Mouse (Mus musculus) urinary bladder, adult 18-20 months (tissue): ENCODE data around the gene Prkch.
"Not testable (repeated sequence)": the region's sequence is repeated elsewhere in the genome, so short reads cannot be mapped to it uniquely, and the experiment has no call there.

Experiments used
- DNase-seq, 2 experiments: peaks; one replicate each; pipeline ENCODE4 v3.0.0; 2022; ENCODE audit warnings: low spot score in 2 of 2, mixed read lengths in 2 of 2

Prkch gene

DNA sequence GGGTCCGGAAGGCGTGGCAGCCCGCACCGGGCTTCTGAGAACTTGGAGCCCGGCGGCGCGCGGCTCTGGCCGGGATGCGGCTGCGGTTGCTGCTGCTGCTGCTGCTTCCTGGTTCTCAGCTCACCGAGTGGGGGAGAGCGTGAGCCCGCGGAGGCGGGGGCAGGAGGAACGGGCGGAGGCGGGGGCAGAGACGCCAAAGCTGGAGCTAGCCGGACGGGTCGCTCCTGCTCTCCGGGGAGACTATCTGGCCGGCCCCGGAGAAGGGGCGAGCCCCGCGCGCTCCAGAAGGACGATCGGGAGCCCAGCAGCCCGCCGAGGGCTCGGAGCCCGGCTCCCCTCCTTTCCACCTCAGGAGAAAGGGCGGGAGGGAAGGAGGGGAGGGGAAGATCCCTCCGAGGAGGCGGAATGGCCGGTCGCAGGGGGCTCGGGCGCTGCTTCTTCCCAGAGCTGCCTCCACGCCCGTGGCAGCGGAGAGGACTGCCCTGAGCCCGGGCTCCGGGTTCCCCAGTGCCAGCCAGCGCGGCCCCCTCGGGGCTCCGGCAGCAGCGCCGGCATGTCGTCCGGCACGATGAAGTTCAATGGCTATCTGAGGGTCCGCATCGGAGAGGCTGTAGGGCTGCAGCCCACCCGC, at the start of gene Prkch:
Gene Prkch, plus strand, starts transcription at position 187 of the 631 bp plus-strand sequence.
- DNase-seq, result peak; percentile 80 to 82

DNA sequence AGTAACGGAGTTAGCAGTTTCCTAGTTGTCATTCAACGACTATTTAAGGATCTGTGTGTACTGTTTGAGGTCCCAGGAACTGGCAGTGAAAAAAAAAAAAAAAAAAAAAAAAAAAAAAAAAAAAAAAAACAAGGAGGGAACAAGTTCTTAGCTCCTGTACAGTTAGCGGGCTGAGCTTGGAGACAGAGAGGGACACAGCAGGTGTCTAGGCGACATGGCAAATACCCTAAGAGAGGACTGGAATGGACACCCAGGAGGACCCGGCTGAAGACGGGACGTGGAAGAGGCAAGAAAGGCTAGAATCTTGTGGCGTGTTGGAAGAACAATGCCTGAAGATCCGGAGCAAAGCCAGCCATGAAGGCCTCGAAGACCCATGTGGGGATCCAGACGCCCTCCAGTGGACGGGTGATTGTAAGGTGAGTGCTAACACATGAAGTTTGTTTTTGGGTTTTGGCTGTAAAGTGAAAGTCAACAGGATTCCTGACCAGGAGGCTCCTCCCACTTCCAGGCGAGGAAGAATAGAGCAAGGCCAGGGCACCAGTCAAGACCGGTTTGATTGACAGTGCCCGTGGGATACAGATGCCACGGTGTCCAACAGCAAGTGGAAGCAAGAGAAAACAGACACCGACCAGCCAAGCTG, 47.0 kb upstream of the Prkch start:
- peak; percentile 24 to 32 for DNase-seq

DNA sequence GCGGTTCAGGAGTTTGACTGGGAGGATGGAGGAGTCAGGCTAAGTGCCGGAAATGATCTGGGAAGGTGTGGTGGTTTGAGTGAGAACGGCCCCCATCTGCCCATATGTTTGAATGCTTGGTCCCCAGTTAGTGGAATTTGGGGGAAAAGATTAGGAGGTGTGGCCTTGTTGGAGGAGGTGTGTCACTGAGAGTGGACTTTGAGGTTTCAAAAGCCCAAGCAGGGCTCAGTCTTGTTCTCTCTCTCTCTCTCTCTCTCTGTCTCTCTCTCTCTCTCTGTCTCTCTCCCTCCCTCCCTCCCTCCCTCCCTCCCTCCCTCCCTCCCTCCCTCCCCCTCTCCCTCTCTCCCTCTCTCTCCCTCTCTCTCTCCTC, 46.5 kb upstream of the Prkch start:
- not testable (repeated sequence) for DNase-seq

DNA sequence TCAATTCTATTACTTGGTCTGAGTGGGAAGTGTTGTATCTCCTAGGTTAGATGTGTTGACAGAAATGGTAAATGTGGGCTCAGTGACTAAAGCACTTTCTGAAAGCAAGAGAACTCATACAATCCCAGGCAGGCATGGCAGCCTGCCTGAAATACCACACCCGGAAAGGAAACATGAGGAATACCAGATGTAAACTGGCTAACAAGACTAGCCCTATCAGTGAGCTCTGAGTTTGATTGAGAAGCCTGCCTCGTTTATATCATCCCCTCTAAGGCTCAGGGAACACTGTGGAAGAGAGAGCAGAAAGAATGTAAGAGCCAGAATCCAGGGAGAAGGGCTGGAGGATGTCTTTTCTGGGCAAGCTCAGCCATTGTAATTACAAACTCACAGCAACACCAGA, 45.4 kb upstream of the Prkch start:
- DNase-seq, result no peak

DNA sequence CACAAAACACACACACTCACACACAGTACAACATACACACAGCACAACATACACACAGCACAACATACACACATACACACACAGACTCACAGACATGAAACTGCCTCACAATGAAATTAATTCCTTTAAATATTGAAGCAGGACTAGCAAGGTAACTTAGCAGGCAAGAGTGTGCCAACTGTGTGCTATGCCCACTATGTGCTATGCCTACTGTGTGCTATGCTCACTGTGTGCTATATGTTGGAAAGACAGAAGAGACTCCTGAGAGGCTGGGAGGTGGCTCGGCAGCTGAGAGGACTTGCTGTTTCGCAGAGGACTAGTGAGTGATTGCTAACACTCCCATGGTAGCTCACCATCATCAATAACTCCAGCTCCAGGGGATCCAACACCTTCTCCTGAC, 44.2 kb upstream of the Prkch start:
- no peak for DNase-seq

DNA sequence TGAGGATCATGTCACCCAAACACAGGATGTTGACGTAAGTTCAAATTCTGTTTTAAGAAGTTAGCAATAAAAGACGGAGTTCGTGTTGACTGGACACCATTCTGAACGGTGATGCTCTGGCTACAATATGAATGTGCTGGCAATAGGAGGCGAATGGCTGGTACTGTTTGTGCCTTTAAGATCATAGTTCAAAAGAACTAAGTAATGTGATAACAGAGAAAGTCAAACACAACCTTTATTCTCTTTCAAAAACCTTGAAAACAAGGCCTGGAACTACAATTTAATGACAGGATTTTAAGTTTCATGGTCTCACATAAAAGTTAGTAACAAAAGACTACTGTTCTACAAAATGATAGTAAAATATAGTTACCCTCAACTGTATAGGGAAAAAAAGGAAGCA, 41.4 kb upstream of the Prkch start:
- no peak for DNase-seq

DNA sequence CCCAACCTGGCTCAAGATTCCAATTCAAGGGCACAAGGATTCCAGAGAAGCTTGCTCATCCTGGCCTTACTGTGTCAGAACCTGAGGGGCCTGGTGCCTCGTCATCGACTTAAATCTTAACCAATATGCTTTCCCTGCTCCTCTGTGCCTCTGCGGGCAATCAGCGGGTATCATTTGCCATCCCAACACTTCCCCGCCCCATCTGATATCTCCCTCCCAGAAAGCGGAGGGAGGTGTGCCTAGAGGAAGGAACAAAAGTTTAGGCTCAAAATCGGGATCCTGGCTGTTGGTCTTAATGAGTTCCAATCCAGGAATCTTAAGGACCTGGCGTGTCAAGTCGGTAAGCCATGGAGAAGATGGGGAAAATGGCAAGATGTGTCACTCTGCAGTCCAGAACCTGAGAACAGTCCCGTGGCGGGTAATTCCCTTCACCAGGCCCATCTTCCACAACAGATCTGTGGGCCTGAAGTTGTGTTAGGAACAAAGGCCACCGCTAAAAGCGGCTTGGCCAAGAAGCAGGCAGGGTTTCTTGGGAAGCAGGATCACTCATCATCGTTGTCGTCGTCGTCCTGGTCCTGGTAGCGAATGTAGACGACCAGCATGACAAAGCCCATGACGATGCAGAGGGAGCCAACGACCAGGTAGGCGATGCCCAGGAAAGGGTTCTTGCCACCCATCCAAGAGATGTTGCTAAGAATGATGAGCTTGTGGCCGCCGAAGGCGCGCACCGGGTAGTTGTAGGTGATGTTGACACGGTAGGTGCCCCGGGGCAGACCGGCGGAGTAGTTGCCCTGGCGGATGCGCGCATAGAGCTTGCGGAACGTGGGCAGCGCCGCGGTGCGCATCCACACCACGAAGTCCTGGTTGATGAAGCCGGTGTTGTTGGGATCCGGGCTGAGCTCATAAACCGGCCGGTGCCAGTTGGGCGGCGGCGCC, 39.6 kb upstream of the Prkch start:
- DNase-seq, result no peak

DNA sequence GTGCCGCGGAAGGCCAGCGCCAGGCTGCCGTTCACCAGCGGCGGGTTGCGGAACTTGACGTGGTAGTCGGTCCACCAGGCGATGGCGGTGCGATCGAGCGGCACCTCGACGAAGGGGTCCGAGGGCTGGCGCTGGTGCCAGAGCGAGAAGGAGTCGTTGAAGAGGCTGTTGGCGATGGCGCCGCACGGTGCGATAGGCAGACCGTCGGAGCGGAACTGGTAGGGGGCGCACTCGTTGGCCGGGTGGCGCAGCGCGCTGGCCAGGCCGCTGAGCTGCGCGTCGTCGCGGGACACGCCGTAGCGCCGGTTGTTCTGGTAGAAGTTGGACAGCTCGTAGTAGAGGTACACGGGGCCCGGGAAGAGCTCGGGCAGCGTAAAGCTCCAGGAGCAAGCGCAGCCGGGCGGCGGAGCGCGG, 38.9 kb upstream of the Prkch start:
- peak; percentile 48 to 73 for DNase-seq

DNA sequence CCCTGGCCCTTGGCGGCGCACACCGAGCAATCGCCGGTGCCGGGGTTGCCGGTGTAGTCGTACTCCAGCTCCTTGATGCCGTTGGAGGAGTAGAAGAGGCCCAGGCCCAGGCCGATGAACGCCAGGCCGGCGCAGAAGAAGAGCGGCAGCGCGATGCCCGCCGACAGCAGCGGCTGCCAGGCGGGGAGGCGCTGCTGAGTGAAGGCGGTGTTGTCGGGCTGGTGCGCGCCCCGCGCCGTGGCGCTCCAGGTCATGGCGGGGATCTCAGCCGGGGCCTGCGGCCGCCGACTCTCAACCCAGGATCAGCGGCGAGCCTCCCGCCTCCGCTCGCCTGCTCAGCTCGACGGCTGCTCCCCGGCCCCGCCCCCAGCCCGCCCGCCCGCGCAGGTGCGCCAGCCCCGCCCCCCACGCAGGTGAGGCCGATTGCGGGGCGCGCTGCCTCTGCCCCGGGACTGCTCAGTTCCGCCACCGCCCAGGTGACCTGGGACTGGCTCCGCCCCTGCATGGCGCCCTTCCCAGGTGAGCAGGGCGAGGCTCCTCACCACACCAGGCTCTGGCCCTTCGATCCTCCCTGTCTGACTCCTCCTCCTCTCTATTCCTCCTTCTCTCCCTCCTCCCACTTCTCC, 38.4 kb upstream of the Prkch start, which contains the start of gene Tmem30b:
Gene Tmem30b, minus strand, starts transcription at position 307 of the 626 bp plus-strand sequence.
- DNase-seq, result peak; percentile 62 to 77

DNA sequence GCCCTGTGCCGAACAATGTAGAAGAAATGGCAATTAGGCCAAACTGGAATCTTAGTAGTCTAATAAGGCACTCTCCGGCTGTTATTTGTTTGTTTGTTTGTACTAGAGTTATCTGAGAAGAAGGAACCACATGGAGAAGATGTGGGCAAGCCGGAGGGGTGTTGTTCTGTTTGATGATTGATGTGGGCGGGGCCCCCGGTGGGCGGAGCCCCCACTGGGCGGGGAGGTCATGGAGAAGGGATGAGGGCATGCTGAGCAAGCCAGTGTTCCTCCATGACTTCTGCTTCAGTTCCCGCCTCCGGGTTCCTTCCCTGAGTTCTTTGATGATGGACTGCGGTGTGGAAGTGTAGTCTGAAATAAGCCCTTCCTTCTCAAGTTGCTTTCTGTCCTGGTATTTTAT, 37.0 kb upstream of the Prkch start:
- DNase-seq, result no peak

DNA sequence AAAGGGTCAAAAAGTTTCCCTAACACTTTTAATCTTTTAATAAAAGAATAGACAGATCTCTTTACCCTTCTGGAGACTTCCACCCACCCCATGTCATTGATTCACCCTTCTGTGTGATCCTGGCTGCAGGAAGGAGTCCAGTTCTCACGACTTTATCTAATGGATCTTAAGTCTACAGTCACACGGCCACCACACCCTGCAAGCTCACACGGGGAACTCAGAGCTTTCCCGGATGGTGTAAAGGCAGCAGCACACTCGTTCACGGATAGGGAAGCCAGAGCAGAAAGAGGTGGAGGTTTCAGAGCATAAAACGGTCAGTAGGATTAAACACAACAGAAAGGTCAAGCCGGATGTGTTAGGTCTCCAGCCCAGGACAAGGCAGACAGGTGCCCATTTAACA, 36.3 kb upstream of the Prkch start:
- DNase-seq, result peak in 1 of 2 experiments; percentile 30

DNA sequence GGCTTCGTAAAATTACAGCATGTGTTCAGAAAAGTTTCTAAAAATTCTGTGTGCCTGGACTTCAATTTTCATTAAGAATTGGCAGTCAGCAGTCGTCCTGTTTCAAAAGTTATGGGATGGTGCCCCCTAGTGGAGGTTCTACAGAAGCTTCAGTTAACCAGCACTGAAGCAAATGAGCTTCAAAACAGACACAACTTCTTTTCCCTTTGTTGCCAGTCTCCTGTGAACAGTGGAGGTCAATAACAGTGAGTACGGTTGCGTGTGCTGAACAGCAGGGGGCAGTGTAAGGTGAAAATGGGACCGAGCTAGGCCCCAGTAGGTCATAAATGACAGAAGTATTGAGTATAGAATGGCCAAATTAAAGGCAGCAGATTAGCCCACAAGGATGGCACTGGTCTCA, 30.4 kb upstream of the Prkch start:
- DNase-seq, result peak in 1 of 2 experiments; percentile 61

DNA sequence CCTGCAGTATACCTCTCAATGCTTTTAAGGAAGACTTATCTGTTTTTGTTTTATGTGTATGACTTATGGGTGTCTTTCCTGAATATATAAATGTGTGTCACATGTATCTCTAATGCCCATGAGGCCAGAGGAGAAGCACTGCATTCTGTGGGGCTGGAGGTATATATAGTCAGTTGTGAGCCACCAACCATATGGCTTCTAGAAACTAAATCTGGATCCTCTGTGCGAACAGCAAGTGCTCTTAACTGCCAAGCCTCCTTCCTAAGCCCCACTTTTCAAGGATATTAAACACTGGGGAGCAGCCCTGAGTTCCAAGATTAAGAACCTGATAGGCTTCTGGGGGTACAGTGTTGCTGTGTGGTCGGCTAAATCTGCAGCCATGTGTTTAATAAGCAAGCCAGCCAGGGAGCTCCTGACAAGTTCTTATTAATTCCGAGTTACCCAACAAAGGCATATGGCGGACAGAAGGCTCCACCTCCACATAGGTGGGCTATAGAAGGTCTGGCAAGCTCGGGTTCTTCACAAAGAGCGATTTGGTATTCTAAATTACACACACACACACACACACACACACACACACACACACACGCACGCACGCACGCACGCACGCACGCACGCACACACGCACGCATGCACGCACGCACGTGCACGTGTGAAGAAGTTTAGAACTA, 25.9 kb upstream of the Prkch start:
- no peak for DNase-seq

DNA sequence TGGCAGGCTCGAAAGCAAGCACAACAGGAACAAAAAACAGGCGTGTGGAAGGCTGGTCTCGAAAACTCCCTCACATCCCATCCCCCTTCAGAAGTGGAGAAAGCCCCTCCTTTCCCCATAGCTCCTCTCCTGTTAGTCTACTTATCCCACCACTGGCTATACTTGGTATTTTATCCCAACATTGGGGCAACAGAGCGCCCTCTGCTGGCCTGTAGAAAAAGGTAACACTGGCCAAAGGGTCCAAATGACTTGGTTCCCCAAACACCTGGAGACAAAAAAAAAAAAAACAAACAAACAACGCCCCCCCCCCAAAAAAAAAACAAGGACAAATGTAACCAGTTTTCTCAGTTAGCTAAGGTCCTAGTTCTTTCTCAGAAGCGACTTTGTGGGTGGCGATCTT, 24.5 kb upstream of the Prkch start:
- no peak for DNase-seq

DNA sequence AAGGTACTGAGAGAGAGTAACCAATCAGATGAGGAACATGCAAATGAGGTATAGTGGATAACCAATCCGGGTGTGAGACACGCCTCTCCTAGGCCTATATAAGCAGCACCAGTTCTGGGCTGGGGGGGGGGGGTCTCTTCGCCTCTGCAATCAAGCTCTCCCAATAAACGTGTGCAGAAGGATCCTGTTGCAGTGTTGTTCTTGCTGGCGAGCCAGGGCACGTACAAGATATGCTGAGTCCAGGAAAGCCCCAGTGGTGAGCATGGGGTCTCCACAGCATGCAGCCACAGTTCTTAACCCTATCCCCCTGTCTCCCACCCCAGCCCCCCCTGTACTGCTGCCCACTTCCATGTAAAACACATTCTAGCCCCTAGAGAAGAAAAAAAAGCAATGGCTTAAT, 21.5 kb upstream of the Prkch start:
- DNase-seq, result not testable (repeated sequence)

DNA sequence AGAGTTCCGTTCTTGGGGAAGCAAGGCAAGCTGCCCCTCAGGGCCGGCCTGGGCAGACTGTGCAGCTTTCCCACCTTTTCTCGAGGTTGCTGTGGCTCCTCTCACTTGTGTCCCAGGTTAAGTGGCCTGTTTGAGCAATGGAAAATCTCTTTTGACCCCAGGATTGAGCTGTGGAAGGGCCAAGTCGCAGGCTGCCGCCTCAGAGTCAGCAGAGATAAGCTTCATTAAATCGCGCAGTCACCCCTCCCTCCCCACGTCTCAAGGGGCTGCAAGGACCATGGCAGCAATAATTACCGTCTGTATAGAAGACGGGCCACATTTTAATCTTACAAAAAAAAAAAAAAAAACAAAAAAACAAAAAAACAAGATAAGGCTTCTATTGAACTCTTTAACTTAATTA, 20.4 kb upstream of the Prkch start:
- DNase-seq, result no peak

DNA sequence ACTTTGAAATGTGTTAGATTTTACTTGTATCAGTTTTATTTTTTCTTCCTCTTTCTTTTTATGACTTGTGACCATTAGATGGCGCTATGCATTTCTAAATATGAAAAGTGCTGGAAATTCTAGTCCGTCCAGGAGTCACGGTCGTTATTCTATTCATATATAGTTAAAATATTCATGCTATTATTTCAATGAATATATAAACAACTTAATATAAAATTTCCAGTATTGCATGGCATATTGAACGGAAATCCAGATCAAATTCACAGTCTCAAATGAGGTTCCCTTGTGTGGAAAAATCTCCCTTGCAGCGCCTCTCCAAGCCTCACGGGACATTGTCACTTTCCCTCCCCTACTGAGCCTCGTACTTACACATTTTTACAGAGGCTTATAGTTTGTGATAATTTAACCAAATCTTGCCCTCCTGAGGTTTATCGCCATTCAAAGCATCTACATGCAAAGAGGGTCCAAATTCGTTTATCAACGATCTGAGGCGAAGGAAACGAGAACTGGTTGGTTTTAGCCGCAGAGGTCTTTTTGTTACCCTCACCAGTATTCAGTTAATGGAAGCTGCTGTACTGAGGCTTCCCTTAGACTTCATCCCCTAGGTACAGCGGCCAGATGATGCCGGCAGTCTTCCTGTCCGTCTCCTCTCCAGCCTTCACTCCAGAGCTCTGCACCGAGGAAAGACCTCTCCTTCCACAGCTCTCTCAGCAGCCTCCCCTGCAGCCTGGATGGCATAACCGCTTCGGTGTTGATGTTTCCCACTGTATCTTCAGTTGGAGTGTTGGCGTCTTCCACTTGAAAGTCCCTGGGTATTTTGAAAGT, 19.6 kb upstream of the Prkch start:
- no peak for DNase-seq

DNA sequence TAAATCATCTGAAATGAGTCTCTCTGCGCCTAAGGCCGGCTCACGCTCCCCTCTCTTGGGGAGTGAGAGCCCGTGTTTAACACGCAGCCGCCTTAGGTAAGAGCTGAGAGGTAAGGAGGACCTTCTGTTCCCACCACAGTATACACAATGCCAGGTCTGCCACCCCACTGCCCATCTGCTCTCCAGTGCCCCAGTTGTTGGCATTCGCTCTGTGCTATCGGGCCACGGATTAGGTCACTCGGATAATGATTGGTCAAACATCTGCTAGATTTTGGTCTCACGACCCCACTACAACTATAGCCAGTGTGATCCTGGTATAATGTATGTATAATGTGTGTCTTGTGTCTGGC, 19.0 kb upstream of the Prkch start:
- no peak for DNase-seq

DNA sequence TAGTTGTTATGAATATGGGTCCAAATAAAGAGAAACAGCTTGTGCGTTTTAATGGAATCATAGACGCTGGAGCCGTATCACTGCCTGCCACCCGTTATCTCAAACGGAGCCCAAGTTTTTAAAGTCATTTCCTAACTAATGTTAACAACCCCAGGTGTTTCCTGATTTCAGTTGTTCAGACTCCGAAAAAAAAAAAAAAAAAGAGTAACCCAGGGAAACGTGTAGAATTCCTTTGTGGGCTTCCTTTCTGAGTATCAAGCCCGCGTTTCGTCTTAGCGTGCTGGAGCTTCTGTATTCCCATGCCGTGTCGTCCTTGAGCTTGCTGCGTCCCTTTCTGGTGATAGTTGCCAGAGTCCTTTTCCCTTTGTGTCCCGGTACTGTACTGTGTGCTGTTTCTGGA, 10.0 kb upstream of the Prkch start:
- DNase-seq, result no peak

DNA sequence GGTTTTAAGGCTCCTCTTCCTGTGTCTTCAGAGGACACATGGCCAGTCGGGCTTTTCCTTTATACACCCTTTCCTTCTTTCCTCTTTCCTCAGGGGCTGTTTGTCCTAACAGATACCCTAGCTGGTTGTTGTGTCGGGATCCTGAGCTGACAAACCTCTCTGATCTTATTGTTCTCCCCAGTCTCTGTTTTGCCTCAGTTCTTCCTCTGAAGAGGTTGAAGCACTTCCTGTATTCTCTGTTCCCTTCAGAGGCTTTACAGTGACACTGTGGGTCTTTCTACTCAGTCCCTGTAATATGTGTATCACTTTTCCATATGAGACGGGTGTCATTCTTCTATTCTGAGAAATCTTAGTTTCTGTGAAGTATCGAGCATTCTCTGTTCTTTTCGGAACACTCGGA, 6.5 kb upstream of the Prkch start:
- DNase-seq, result no peak

DNA sequence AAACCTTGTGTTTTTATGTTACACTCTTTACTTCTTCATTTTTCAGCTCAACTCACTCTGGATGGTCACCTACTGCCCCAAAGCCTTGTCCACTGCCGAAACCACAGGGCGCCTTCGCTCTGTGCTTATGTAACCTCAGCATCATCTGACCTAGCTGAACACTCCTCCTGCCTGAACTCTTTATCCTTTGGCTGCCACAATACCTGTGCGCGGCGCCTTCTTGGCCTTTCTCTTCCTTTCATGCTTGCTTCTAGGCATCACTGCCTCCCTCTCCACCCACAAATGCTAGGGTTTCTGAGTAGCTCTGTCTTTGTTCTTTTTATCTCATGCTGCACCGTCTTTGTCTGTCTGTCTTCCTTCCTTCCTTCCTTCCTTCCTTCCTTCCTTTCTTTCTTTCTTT, 3.8 kb upstream of the Prkch start:
- DNase-seq, result no peak
